Mouse (Mus musculus) 3134 (cell line): Measurements from ENCODE around the gene Sv2a.
"Not testable (repeated sequence)": the region's sequence is repeated elsewhere in the genome, so short reads cannot be mapped to it uniquely, and the experiment has no call there.

ENCODE experiments used
- DNase-seq: peaks from one replicate; pipeline ENCODE4 v3.0.0-alpha.2; 2011; ENCODE audit warnings: low spot score; ENCODE audit not compliant: insufficient read length; ENCODE audit errors: extremely low read depth

Gene Sv2a

DNA sequence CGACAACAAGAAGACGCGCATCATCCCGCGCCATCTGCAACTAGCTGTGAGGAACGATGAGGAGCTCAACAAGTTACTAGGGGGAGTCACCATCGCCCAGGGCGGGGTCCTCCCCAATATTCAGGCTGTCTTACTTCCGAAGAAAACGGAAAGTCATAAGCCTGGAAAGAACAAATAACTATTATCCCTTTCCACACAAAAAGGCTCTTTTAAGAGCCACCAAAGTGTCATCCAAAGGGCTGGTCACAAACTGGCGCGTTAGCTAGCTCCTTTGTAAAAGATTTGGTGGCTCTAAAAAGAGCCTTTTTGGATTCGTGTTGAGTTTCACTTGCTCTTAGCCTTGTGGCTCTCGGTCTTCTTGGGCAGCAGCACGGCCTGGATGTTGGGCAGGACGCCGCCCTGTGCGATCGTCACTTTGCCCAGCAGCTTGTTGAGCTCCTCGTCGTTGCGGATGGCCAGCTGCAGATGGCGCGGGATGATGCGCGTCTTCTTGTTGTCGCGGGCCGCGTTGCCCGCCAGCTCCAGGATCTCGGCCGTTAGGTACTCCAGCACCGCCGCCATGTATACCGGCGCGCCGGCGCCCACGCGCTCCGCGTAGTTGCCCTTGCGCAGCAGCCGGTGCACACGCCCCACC is 39.3 kb downstream of the Sv2a start:
- DNase-seq = not testable (repeated sequence)

DNA sequence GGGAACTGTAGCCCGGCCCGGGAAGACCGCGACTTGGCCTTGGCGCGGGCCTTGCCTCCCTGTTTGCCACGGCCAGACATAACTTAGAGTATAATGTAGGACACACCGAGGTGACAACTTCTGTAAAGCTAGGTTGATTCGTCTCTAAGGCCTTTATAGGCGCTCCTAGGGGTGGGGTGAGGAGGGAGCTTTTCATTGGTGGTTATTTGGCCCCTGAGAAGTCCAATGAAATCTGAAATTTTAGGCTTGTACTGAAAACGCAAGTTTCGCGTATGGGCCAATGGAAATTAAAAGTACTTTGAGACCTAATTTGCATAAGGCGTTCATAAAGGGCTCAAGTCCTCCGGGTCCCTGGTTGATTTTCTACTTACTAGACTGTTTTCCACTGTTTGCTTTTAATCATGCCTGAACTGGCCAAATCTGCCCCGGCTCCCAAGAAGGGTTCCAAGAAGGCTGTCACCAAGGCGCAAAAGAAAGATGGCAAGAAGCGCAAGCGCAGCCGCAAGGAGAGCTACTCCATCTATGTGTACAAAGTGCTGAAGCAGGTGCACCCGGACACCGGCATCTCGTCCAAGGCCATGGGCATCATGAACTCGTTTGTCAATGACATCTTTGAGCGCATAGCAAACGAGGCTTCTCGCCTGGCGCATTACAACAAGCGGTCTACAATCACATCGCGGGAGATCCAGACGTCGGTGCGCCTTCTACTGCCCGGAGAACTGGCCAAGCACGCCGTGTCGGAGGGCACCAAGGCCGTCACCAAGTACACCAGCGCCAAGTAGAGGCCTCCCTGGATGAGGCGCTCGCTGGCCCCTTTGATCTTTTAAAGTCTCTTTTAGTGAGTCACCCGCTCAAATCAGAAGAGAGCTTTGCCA is 40.1 kb downstream of the Sv2a start, which contains the start of the genes Hist2h2ac and Hist2h2be:
Gene Hist2h2ac, minus strand, starts transcription at position 116 of the 875 bp plus-strand sequence.
Gene Hist2h2be, plus strand, starts transcription at position 355 of the 875 bp plus-strand sequence.
- peak; percentile 94 for DNase-seq

- no peak for DNase-seq
Observed at GRCm38 (mm10) chr3:96221640-96222038, 40.7 kb downstream of the Sv2a start.

DNA sequence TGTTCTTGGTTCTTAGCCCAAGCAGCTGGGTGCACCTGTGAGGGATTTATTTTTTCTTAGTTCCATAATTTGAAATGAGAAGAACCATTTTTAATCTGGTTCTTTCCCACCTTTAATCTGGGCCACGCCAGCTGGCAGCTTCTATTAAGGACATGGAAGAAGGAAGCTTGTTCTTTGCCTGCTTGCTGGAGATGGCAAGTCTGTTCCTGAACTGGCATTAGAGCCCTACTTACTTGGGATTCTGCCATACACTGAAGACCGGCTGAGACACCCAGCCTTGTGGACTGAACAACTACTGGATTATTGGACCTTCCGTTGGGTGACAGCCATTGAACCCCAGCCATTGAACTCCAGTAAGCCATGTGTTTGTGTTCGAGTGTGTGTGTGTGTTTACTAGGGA is 41.8 kb downstream of the Sv2a start:
- no peak for DNase-seq

- DNase-seq = no peak
Observed at GRCm38 (mm10) chr3:96225421-96225820, 44.5 kb downstream of the Sv2a start.

GRCm38 (mm10) chr3:96226695-96227648 is 46.0 kb downstream of the Sv2a start:
- DNase-seq = peak; percentile 75

DNA sequence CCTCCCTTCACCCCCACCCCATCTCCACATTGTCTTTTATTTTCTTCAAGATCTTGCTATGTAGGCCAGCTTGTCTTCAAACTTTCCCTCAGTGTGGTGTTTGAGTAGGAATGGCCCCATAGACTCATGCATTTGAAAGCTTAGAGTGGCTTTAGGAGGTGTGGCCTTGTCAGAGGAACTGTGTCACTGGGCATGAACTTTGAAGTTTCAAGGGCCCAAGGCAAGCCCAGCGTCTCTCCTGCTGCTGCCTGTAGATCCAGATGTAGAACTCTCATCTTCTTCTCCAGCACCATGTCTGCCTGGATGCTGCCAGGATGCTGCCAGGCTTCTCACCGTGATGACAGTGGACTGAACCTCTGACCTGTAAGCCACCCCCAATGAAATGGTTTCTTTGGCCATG is 47.9 kb downstream of the Sv2a start:
- no peak for DNase-seq

GRCm38 (mm10) chr3:96230404-96230803 is 49.5 kb downstream of the Sv2a start:
- DNase-seq = no peak

DNA sequence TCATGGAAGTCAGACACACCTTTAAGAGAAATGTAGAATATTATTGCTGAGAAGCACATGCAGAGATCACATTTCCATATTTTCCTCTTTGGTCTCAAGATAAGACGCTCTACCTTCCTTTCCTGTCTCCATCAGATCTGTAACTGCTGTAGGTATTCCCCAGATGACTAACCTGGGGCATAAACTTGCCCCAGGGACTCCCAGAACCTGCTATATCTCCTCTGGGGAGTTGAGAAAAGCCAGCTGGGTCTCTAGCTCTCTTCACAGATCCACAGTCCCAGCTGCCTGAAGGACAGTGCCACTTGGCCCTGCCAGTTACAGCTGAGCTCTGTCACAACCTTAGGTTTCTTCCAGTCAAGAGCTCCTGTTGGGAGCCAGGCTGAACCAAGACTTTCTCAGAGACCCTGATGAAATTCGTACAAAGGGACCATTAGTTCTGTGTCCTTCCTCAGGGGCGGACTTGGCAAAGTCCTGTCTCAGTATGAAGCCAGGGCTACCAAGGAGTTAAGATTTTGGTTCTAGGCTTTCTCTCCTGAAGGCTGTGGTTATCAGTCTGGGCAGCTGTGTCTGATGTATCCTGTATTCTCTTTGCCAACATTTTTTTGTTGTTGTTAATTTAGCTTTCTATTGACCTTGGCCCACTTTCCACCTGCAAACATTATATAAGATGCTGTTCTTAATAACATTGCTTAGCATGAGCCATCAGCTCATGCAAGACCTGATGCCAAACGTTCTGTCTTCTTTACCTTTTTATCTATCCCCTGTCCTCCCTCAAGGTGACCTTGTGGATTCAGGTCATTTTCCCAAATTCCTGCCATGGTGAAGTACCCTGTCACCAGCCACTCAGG is 50.2 kb downstream of the Sv2a start:
- no peak for DNase-seq

DNA sequence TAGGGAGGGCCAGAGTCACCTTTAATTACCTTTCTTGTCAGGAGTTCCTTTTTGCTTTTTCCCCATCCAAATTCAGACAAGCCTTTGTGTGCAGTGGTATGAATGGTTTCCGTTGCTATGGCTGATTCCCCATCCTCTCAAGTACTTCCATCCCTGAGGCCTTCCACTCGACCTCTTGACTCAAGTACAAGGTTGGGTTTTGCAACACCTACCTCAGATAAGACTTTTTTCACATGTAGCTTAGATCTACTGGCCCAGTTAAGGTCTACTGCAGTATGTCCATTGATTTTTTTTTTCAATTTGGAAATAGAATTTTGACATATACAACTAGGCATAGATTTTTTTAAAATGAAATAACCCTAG is 50.8 kb downstream of the Sv2a start:
- no peak for DNase-seq

DNA sequence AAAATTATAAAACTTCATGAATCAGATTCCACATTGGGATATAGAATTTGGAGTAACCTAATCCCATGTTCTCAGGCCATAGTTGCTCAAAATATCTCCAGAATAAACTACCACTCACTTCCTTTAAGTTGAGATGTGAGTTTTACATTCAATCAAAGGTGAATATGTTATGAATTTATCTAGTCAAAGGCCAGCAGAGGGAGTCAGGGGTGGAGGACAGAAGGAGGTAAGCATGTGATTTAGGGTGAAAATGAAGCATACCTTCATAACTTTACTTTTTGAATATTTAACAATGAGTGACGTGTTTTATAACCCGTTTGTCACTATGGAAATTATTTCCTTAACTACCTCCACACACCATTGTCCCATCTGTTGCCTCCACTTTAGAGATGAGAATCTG is 54.0 kb downstream of the Sv2a start:
- DNase-seq = no peak

GRCm38 (mm10) chr3:96235836-96236235 is 54.9 kb downstream of the Sv2a start:
- peak; percentile 40 for DNase-seq

DNA sequence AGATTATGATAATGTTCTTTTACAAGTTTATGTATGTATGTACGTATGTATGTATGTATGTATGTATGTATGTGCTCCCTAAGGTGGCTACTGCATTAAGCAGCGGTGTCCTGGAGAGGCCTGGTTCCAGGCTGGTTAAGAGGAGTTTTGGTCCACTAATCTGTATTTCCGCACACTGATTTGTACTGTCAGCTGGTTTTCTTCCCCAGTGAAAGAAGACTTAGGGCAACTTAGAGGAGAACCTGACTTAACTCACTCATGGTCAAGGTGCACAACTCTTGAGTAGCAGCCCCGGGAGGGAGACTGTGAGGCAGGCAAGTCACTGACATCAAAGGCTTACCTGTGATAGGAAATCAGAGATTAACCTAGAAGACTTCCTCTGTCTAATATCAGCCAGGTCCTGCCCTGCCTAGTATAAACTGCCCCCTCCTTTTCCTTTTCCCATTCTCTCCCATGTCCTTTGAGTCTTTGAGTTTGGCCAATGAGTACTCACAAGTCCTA is 55.9 kb downstream of the Sv2a start:
- no peak for DNase-seq

DNA sequence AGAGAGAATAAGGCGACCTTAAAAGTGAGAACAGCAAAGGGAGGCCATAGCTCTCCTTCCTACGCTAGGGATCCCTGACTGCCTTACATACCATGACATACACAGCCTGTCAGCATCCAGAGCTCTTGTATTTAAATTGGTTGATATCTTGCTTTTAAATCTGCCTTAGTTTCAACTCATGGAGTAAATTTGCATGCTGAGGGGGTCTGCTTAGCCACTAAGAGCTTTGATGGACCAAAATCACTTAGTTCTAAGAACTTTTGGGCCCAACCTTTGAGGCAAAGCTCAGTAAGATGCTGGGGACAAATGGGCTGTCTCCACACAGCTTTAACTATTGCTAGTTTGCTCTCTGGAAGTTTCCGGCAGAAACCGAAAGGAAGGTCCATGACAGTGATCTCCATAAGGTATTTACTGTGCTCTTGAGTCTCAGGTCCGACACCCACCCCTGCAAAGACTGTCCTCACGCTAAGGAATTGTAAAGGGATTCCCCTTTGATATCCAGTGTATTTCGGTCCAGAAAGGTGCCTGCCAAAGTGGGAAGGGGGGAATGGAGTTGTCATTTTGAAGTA is 56.5 kb downstream of the Sv2a start:
- peak; percentile 67 for DNase-seq

DNA sequence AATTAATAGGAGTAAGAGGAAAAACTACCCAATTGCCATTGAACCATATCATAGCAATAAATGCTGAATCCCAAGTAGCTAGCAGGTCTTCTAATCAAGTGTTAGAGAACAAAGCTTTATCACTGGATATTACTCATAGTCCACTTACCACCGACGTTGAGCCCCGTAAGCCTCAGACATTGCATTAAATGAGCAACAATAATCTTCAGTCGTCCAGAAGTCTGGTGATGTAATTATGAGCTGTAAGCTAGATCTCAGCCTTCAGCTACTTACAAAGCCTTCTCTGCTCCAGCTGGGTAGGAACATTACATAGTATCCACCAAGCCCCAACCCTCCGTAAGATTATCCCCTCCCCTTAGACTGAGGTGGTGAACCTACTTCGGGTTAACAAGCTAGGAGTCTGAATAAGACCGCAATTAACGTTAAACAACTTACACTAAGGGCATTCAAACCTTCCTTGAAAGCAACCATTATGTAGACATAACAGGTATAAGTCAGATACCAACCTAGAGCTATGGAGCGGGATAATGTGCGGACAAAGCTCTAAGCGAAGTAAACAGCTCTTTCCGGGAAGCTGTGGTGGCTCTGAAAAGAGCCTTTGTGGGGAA is 57.1 kb downstream of the Sv2a start:
- DNase-seq = peak; percentile 83

DNA sequence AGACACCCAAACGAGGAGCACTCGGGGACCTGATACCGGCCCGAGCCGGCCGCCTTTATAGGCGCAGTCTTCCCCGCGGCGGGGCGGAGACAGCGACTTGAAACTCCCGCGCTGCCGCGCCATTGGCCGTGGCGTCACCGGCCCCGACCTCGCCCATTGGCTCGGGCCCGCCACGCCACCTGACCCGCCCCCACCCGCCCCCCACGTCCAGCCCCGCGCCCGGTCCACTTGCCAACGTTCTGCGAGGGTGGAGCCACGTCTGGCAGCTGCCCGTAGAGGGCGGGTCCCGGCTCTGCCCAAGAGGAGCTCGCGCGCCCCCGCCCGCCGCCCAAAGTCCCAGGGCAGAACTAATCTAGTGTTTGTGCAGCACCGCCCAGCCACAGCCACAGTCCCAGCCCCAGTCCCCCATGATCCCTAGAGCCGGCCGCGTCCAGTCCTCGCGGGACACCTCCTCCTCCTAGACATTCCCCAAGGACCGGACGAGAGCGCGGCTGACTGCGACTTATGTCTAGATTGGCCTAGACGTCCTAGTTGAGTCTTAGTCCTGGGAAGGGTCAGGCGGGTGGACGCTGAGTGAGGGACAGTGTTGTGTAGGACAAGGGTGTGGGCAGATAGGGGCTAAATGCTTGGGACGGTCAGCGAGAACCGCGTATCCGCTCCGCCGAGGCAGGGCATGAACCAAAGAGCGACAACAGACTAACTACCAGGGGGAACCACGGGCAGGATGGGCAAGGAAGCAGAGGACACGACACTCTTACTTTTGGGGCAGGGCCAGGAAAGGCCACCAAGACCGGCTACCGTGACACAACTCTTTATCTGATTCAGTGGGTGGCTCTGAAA is 58.2 kb downstream of the Sv2a start, which contains the start of gene Hist2h3c2:
Gene Hist2h3c2, minus strand, starts transcription at position 174 of the 840 bp plus-strand sequence.
- not testable (repeated sequence) for DNase-seq

- DNase-seq = peak; percentile 93
Observed at GRCm38 (mm10) chr3:96239949-96240798, 59.2 kb downstream of the Sv2a start, which contains the start of gene Hist2h2aa2. Hist2h2aa2 (minus strand) TSS chr3:96240276.
